Mouse (Mus musculus): Measurements from ENCODE around the gene Tbc1d24. TPM values are rescaled to one million over a fixed set of nuclear protein-coding genes. Genes with fewer than 3 reads are reported as not detected.
A peak's percentile ranks its signal among the peaks of the same experiment; 100 is the strongest.

Tbc1d24 gene
- total RNA-seq (2021) = 1 to 10 TPM; 8.4 to 9.4 TPM

- intact Hi-C loops (cut with DNase I) = loop anchor here (2.0 kb wide), 2 partner anchors 37 to 45 kb away; partner anchors contain the start of genes Atp6v0c and Ccnf
- peak; percentile 91 to 94 for DNase-seq
Measured at GRCm38 (mm10) chr17:24205284-24205888, at the start of gene Tbc1d24. Tbc1d24 (minus strand) TSS chr17:24205562.

GRCm38 (mm10) chr17:24252329-24252728 is 47.0 kb upstream of the Tbc1d24 start:
- intact Hi-C loops (cut with DNase I) = loop anchor here (5.0 kb wide), 2 partner anchors 80 to 100 kb away; partner anchors contain the start of genes Abca17 and Abca3
- DNase-seq = no peak

GRCm38 (mm10) chr17:24251320-24252069 is 46.1 kb upstream of the Tbc1d24 start, which contains the start of gene Ccnf:
Ccnf (minus strand) TSS chr17:24251484.
- intact Hi-C loops (cut with DNase I) = loop anchor here (2.0 to 5.0 kb wide), 3 partner anchors 47 to 101 kb away; partner anchors contain the start of genes Abca17, Abca3 and Tbc1d24
- DNase-seq = peak; percentile 92 to 95

- intact Hi-C loops (cut with DNase I) = loop anchor here (2.0 to 5.0 kb wide), 3 partner anchors 46 to 101 kb away; partner anchors contain the start of genes Abca17, Abca3 and Tbc1d24
- DNase-seq = no peak
Measured at GRCm38 (mm10) chr17:24250988-24251319, 45.6 kb upstream of the Tbc1d24 start.

- DNase-seq = no peak
- intact Hi-C loops (cut with DNase I) = no loop called here
Measured at GRCm38 (mm10) chr17:24248641-24249040, 43.3 kb upstream of the Tbc1d24 start.

- intact Hi-C loops (cut with DNase I) = no loop called here
- no peak for DNase-seq
Measured at GRCm38 (mm10) chr17:24244061-24244460, 38.7 kb upstream of the Tbc1d24 start.

- peak in 1 of 2 experiments; percentile 37 for DNase-seq
Measured at GRCm38 (mm10) chr17:24243311-24243969, 38.1 kb upstream of the Tbc1d24 start.

GRCm38 (mm10) chr17:24236921-24237320 is 31.6 kb upstream of the Tbc1d24 start:
- intact Hi-C loops (cut with DNase I) = loop anchor here (5.0 kb wide), 1 partner anchor 70 kb away; no protein-coding TSS in a partner anchor
- peak; percentile 16 to 29 for DNase-seq

More at GRCm38 (mm10) chr17:24243311-24243969, 38.1 kb upstream of the Tbc1d24 start:
- intact Hi-C loops (cut with DNase I) = no loop called here

GRCm38 (mm10) chr17:24236479-24236878 is 31.1 kb upstream of the Tbc1d24 start:
- no peak for DNase-seq
- intact Hi-C loops (cut with DNase I) = loop anchor here (5.0 kb wide), 1 partner anchor 71 kb away; no protein-coding TSS in a partner anchor

GRCm38 (mm10) chr17:24227941-24228340 is 22.6 kb upstream of the Tbc1d24 start:
- DNase-seq = no peak
- intact Hi-C loops (cut with DNase I) = no loop called here

- DNase-seq = no peak
- intact Hi-C loops (cut with DNase I) = no loop called here
Measured at GRCm38 (mm10) chr17:24226721-24227120, 21.4 kb upstream of the Tbc1d24 start.

- DNase-seq = no peak
- intact Hi-C loops (cut with DNase I) = no loop called here
Measured at GRCm38 (mm10) chr17:24225851-24226250, 20.5 kb upstream of the Tbc1d24 start.

- intact Hi-C loops (cut with DNase I) = no loop called here
Measured at GRCm38 (mm10) chr17:24224741-24225140, 19.4 kb upstream of the Tbc1d24 start.

GRCm38 (mm10) chr17:24223513-24223912 is 18.2 kb upstream of the Tbc1d24 start:
- intact Hi-C loops (cut with DNase I) = no loop called here
- no peak for DNase-seq

More at GRCm38 (mm10) chr17:24224741-24225140, 19.4 kb upstream of the Tbc1d24 start:
- no peak for DNase-seq

- no peak for DNase-seq
- intact Hi-C loops (cut with DNase I) = no loop called here
Measured at GRCm38 (mm10) chr17:24222653-24223052, 17.3 kb upstream of the Tbc1d24 start.

- intact Hi-C loops (cut with DNase I) = no loop called here
- DNase-seq = peak; percentile 92 to 95
Measured at GRCm38 (mm10) chr17:24220435-24221411, 15.4 kb upstream of the Tbc1d24 start, which contains the start of gene Tedc2. Tedc2 (minus strand) TSS chr17:24220851.

GRCm38 (mm10) chr17:24216836-24217235 is 11.5 kb upstream of the Tbc1d24 start:
- no peak for DNase-seq
- intact Hi-C loops (cut with DNase I) = no loop called here

GRCm38 (mm10) chr17:24213186-24213585 is 7.8 kb upstream of the Tbc1d24 start:
- no peak for DNase-seq
- intact Hi-C loops (cut with DNase I) = no loop called here

GRCm38 (mm10) chr17:24212441-24213018 is 7.2 kb upstream of the Tbc1d24 start:
- intact Hi-C loops (cut with DNase I) = no loop called here
- DNase-seq = no peak
